Mouse (Mus musculus) spleen, postnatal 36 days (tissue): ENCODE results near the gene Zcchc24.

Experiments used
- DNase-seq, 2 experiments: peaks; one replicate each; pipeline ENCODE4 v3.0.0; 2022; ENCODE audit warnings: low spot score in 2 of 2, mixed read lengths in 1 of 2

The Zcchc24 gene

DNA sequence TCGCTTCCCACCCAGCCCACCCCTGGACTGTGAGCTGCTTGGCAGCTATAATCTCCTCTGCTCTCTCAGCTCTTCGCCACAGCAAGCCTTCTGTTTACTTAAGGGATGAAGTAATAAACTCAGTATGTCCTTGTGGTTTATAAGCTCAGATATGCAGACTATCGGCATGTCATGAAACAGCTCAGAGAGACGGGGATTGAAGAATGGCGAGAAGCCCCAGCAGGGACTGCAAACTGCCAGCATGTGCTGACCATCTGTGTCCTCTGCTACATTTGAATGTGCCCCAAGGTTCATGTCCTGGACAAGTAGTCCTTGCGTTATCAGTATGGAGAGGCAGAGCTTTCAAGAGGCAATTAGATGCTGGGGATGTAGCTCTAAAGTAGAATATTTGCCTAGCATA is 7.5 kb upstream of the Zcchc24 start:
- DNase-seq: no peak

DNA sequence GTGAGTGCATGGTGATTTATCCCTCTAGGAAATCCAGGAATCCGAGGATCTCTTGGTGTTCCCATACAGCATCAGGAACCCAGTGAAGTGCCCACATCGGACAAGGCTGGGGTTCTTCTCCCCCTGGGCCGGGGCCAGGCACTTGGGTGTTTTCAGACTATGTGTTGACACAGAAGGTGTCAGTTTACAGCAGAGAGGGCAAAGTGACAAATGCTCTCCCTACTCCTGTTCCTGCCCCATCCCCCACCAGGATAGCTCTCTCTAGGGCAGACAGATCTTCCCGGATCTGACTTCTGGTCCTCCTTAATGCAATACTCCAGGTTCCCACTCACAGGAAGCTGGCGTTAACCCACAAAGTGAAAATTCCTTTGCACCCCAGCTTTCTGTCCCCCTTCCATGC is 5.3 kb upstream of the Zcchc24 start:
- DNase-seq: no peak

DNA sequence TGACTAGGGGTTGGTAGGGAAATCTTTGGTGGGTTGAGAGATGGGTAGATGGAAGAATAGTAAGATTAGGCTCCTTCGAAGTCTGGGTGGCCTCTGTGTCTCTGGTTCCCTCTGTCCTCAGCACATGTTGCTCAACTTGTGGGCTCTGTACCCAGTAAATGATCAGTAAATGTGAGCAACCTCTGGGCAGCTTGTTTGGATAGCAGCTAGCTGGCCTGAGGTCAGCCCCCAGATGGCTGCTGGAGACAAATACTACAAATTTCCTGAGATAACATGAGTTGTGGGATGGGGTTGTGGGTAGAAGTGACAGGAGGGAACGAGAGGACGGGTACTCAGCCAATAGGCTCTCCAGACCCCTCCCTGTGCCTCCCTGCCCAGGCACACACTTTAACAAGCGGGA is 4.2 kb upstream of the Zcchc24 start:
- no peak for DNase-seq

DNA sequence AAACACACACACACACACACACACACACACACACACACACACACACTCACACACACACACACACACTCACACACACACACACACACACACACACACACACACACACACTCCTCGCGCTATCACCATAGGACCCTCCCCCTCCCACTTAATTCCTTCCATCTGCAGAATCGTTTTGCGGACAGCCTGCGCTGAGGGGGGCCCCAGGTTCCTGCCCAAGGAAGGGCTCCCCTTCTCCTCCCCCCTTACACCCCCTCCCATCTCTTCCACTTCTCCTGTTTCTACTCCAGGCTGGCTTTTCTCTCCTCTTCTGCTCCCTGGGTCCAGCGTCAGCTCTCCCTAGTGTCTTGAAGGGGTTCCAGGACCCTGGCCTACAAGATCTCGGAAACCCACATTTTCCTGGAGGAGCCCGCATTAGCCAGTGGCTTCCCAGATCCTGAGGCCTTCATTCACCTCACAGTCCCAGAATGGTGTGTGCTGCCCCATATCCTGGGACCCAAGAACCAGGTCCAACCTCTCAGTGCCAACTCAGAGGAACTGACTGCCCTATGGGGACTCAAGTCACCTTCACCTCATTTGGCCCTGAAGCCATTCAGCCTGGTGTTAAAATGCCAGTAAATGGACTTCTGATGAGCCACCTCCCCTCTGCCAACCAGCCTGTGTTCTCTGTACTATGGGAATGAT is 927 bp upstream of the Zcchc24 start:
- no peak for DNase-seq

DNA sequence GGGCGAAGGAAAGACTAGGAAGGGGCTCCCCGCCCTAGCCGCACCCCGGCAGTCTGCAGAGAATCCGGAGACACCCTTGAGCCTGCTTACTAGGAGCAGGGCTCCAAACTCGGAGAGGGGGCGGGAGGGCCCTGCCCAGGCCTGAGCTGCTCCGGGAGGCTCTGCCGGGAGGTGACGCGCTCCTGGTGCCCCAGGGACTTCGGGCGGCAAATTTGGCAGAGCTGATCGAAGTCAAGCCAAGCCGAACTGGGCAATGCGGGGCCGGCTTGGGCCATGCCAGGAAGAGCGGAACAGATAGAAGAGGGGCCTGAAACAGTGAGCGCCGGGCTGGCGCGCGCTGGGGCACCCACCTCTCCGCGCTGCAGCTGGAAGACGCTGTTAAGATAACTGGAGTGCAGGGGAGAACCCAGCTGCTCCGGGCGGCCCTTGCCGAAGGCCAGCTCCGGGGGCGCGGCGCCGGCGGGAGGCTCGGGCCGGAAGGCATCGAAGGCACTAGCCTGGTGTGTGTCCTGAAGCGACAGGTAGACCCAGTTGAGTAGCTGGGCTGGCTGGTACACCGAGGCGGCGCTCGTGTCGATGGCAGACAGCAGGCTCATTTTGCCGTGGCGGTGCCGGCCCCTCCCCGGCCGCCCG is 462 bp downstream of the Zcchc24 start:
- DNase-seq: peak in 1 of 2 experiments; percentile 30

DNA sequence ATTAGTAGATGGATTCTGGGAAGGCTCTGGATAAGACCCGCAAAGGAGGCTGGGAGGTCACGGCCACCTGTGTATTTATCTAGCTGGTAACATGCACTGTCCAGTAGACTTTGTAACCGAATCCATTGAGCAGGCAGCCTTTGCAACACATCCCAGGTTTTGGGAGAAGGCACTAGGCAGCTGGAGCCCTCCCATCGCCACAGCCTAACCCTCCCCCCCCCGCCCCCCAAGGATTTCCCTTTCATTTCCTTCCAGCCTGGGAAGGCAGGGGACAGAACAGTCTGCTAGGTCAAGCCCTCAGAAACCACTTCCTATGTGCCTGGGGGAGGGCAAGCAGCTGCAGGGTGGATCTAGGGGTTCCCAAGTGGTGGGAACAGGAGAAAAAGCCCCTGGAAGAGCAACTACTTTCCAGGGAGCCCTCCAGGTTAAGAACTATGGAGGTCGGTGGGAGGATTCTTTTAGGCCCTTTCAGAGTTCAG is 1.1 kb downstream of the Zcchc24 start:
- no peak for DNase-seq

DNA sequence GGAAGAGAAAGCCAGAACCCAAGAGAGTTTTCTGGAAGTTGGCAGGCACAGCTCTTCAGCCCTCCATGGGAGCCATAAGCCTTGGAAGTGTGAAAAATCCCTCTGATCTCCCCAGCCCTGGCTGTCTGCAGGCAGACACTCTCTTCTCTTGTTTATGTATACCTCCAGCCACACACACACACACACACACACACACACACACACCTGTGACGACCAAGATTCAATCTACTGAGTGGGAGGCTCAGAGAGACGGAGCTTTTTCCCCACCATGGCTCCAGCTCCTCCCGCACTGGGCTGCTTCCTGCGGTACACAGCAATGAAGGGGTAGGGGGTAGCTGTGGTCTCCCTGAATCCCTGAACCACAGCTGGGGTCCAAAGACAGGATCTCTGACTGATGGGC is 2.4 kb downstream of the Zcchc24 start:
- DNase-seq: no peak

DNA sequence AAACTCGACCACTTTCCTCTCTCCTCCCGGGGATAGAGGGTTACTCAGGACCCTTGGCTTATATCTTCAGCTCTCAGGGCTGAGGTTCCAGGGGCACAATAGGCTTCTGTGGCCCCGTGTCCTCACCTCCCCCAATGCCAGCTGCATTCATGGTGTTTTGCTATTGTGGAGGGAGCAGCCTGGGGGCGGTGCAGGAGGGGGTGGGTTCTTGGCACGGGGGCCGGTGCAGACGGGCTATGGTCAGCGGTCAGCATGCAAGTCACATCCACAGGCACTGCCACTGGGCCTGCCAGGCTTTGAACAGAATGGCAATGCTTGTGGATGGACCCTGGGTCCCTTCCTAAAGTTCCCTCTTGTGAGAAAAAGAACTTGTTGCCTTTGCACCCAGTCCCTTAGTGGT is 2.9 kb downstream of the Zcchc24 start:
- no peak for DNase-seq

DNA sequence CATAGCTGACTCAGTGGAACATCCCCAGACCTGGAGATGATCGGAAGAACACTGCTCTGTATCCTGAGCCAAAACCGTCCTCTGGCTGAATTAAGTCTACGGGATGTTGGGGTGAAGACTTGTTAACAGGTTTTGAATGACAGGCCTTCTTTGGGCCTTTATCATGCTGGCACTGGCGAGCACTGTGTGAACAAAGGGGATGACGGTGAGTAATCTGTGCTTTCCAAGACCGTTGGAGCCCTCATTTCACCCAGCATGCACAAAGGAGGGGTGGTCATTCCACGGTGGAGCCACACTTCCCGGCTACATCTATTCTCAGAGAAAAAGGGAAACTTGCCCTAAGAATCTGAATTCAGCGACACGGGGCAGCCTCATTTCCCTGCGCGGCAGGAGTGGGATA is 3.7 kb downstream of the Zcchc24 start:
- DNase-seq: no peak

DNA sequence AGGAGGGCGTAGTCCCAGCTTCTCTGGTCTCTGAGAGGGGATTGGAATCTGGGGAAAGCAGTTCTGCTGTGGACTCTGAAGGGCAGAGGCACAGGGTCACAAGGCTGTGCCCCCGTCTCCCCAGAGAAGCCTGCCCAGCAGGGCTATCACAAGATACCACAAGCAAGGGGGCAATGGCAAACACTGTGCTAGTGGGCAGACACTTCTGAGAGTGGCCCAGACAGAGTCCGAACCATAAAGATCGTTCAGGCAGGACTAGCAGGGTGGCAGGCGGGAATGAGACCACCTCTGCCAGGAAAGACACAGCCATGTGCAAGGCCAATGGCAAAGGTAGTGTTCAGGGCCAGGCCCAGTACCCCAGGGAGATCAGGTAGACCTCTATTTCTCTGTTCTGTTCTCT is 7.7 kb downstream of the Zcchc24 start:
- no peak for DNase-seq

DNA sequence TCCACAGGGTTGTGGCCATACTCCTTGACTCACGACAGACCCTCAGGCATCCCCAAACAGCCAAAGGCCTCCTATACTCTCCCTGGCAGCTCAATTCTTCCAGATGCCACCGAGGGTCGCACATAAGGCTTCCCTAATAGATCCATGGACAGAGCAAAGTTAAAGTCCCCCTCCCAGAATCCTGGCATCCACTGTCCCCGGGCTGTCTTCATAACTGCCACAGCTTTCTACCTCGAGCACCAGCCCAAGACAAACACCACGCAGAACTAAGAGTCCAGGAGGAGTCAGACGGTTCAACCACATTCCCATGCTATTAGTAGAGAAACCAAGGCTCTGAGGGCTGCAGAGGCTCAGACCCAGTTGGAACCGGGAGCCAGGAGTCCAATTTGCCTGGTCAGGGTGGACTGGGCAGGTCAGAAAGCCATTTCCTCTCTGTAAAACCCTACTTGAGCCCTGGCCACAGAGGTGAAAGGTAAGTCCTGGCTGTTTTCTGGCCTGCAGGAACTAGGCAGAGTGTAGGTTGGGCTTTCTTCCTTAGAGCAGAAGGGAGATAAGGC is 8.8 kb downstream of the Zcchc24 start:
- DNase-seq: no peak

DNA sequence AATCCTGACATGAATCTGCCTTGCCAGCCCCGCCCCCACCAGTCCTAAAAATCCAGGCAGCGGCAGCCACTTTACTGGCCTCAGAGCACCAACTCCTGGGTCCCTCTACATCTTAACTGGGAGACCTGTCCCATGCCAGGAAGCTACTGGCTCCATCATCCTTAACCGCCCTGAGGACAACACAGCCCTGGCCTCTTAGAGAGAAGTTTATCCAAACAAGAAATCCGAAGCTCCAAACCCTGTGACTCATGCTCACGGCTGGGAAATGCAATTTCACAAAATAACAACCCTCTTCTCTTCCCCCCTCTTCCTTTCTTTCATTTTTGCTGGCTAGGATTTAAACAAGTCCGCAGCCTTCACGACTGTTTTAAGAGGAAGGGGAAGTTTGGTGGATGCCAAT is 9.3 kb downstream of the Zcchc24 start:
- no peak for DNase-seq

DNA sequence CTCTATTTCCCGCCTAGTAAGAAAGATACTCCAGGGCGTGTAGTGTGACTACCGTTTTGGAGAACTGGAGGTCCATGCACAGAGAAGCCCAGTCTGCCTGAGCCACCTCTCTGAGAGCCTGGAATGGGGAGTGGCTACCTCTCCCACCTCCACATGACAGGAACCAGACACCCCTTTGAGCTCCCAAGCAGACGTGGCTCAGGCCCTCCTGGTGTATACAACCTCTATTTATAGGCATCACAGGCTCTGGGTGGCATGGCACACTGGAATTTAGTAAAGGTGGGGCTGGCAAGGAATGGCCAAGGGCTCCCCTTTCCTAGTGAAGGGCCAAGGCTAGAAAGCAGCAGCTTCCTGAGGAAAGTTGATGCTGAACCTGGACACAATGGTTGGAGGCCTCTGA is 10.9 kb downstream of the Zcchc24 start:
- no peak for DNase-seq

DNA sequence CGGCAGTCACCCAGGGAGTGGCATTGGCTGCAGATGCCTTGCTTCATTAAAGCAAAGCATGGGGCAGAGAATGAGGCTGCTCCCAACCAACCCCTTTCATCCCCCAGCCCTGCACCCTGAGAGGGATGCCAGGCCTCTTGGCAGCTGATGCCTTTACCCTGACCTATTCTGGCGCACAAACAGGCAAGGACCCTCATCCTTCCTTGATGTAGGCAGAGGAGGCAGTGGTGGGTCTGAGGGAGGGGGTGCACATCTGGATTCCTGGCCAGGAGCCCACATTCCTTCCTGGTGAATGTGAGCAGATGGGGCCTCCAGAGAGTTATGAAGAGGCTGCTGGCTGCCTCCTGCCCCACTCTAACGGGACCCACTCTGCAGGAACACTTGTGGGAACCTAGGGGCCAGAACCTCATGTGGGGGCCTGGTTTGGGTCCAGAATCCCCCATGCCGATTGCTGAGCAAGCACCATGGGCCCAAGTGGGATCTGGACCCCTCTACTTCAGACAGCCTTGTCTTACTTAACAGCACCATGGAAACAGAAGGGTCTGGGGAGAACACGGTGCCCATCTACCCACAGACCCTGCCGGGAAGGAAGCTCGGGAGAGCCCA is 12.4 kb downstream of the Zcchc24 start:
- no peak for DNase-seq

DNA sequence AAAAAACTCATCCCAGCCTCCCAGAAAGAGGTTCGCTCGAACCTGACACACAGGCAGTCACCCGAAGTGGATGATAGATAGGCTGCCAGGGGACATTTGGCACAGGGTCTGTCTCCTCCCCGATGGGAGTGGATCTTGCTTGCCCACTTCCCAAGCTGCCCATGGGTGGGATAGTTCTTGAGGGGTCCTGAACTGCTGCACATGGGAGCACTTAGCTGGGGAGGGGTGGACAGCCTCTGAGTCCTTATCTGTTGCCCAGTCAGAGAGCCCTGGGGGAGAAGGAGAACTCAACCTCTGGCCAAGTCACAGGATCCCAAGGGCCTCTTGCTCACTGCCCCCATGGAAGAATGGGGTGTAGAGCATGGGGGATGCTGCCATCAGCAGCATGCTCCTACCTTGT is 13.3 kb downstream of the Zcchc24 start:
- no peak for DNase-seq

DNA sequence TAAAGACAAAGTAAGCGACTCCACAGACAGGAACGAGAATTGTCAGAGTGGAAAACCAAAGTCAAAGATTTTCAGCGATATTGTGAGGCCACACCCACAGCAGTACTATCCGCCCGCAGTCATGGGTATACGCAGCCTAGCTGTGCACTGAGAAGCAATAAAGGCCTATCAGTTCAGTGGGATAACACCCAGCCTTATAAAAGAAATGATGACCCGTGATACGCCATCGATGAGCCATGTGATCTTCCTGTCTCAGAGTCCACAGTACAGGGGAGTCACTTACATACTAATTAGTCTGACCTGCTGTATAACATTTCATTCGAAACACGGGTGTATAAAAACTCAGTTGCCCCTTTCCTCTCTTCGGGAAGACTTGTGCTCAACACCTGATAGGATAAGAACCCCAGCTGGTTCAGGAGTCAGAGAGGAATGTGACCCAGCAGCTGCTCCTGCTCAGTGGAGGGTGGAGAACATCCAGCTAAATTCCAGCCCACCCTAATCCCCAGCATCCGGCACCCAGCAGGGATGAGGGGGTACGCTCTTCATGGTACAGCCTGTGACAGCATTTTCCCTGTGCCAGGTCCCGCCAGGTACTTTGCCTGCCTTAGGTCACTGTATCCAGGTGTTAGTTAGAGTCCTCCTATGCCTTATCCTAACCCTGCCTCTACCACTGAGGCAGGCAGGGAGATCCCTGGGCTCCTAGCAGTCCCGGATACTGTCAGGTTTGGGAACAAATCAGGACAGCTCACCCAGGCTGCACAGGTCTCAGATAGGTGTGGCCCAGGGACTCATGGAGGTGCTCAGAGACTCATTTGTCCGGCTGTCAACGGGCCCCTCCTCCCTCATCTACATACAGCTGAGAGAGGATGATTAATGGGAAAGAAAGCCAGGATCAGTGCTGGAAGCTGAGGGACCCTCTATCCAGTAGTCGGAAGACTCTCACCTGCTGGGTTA is 14.0 kb downstream of the Zcchc24 start:
- DNase-seq: no peak

DNA sequence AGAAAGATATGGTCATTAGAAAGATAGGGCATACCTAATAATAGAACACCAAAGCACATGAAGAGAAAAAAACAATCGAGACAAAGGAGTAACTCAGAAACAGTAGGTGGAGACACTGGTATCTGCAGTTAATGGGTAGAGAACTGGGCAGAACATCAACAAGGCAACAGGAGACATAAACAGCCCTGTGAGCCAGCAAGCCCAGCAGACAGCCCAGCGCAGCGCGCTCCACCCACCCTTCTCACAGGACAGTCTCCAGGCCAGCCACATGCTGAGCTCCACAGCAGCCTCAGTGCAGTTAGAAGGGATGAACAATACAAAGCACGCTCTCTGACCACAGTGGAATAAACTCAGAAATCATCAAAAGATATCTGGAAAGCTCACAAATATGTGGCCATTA is 15.8 kb downstream of the Zcchc24 start:
- DNase-seq: no peak

DNA sequence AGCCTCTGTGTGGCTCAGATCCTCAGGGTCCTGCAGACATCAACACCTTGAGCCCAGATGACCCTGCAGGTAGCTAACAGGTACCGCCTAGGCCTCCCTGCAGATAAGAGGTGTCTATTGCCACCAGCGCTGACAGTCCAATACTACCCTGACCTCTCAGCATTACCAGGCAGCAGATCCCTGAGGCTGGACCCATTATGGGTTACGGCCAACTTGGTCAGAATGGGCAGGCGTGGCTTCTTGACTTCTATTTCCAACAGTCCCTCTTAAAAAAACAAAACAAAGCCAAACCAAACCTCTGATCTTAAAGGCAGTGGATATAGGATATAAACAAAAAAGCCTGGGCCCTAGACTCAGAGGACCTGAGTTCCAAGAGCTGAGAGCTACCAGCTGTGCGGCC is 17.8 kb downstream of the Zcchc24 start:
- DNase-seq: no peak

DNA sequence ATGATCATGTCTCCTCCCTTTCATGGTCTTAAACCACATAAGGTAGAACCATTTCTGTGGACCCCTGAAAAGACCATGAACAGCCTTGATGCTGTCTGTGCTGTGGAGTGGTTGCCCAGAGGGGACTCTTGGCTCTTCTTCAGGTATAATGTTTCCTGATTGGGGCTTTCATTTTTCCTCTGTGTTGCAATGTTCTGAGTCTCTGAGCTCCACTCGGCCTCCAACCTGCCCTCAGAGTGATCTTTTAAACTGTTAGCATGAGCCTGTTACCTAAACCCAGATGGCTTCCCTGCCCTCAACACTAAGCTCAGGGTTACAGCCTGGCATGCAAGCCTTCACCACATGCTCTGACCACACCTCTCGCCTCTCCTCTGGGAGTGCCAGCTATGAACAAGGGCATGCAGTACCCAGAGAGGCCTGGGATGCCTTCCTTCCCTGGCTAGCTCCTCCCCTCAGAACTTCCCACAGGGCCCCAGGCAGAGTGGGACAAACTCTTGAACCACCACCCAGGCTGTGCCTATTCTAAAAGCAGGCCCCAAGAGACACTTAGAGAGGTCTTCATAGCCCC is 18.3 kb downstream of the Zcchc24 start:
- no peak for DNase-seq

DNA sequence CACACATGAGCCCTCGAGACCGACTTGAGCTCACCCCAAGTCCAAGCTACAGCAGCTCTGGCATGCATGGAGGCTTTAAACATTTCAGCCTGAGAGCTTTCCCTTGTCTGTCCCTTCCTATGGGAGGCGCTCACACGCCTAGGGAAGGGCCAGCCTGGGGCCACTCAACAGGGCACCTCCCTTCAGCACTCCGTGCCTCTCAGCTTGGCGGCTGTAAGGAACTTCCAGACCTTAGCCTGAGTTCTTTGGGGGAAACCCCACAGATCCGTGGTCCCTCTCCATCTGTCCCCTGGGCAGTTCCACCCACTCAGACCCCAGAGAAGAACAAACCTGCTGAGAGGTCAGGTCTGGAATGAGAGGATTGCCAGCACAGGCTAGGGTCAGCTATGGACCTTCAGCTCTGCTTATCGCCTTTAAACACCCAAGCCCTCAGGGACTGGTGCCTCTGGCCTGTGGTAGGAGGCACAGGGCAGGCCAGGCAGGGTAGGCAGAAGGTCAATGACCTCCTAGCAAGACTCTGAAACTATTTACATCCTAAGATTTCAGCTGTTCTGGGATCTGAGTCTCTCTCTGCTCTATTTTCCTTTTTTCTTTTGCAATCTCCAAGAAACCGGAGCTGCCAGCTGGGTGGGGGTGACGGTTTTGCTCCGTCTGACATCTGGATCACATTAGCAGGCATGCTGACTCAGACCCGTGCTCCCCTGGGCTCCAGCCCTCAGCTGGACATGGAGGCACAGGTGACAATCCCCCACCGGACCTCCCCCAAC is 19.5 kb downstream of the Zcchc24 start:
- no peak for DNase-seq
